Mouse (Mus musculus) limb, embryonic 12.5 days (tissue): ENCODE results near the gene Rln3. TPM values are rescaled to one million over a fixed set of nuclear protein-coding genes. Genes with fewer than 3 reads are reported as not detected.

Source experiments
- ATAC-seq: fragments of 200-750 bp; cut with Nextera tagmentation; 2 replicates; pipeline ENCODE4 v1.8.0; 2017; ENCODE audit warnings: low read depth, moderate TSS enrichment; ENCODE audit not compliant: insufficient number of reproducible peaks, insufficient read depth, low FRiP score, low TSS enrichment
- H3K27ac ChIP-seq: fragments of 300-500 bp; sonication (generic); 2 replicates; pipeline ENCODE4 v1.5.1; 2016; ENCODE audit warnings: mild to moderate bottlenecking, moderate library complexity
- H3K27me3 ChIP-seq: fragments of 300-500 bp; sonication (generic); 2 replicates; pipeline ENCODE4 v1.6.1; 2016; ENCODE audit warnings: mild to moderate bottlenecking, moderate library complexity
- H3K36me3 ChIP-seq: fragments of 300-500 bp; sonication (generic); 2 replicates; pipeline ENCODE4 v1.6.1; 2016; ENCODE audit warnings: mild to moderate bottlenecking, moderate library complexity
- H3K4me1 ChIP-seq: fragments of 300-500 bp; sonication (generic); replicated peaks from 2 replicates; pipeline ENCODE4 v1.6.1; 2016
- H3K4me2 ChIP-seq: fragments of 300-500 bp; sonication (generic); 2 replicates; pipeline ENCODE4 v1.6.1; 2016; ENCODE audit warnings: mild to moderate bottlenecking, moderate library complexity
- H3K4me3 ChIP-seq: fragments of 300-500 bp; sonication (generic); replicated peaks from 2 replicates; pipeline ENCODE4 v1.5.1; 2016; ENCODE audit warnings: mild to moderate bottlenecking
- H3K9ac ChIP-seq: fragments of 300-500 bp; sonication (generic); replicated peaks from 2 replicates; pipeline ENCODE4 v1.6.1; 2016; ENCODE audit warnings: mild to moderate bottlenecking, moderate library complexity
- H3K9me3 ChIP-seq: fragments of 300-500 bp; sonication (generic); 2 replicates; pipeline ENCODE4 v1.6.1; 2016; ENCODE audit warnings: mild to moderate bottlenecking, moderate library complexity
- WGBS: fragments of 180-500 bp; shearing (Covaris S2); methylation state at CpG from one replicate; pipeline ENCODE4 v1.1.7; 2016; 5-methylcytosine and 5-hydroxymethylcytosine counted together
- polyA plus RNA-seq: library from polyadenylated mRNA; unstranded; fragments of >200 nt; fragmentation: Nextera tagmentation; extraction: Ambion mirVana; gene quantifications from 2 replicates; pipeline ENCODE4 v1.2.1, GENCODE M21; 2016

Gene Rln3
- polyA plus RNA-seq, 1 experiment from 2014 or later, result not detected

DNA sequence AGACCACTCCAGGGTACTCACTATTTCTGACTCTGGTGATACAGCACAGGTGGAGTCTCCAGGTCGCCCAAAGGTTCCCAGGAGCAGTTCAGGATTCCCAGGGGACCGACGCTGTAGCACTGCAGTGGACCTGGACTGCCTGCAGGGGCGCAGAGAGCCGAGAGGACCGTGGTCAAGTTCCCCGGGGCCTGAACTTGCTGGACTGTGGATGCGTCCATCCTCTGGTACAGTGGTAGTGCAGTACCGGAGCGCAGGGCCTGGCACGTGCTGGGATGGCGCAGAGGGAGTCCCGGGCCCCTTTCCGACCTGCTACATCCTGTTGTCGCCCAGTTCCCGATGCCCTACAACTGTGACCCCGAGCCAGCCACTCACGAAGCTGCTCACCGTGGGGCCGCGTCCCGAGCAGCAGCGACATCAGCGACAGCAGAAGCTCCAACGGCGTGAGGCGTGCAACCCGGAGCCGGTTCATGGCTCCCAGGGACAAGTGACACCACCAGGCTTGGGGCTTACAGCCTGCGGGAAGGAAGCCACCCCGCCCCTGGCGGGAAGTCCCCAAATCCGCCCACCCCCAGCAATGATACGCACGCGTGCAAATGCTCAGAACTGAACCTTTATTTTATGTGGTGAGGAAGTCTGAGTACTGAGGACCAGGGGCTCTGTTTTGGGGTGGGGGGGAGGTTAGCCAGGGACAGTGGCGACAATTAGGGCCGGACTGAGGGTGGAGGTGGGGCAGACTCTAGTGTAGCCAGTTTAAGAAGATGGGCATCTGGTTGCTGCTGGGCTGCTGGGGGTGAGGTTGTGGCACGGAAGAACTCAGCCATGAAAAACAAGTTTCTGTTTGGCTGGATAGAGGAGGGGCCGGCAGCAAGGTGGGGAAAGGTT is 2.5 kb downstream of the Rln3 start, which contains the start of gene Il27ra:
Il27ra (minus strand) TSS at position 524 of the 882 bp plus-strand sequence.
- WGBS, result 4% methylated on average over 40 of the region's 40 CpGs
- Histone ChIP-seq H3K4me1 (peaks cover 12% of the 10 kb centered on the region), H3K4me2 (peak within 1 kb of the TSS; percentile 75), H3K4me3 (peak within 1 kb of the TSS; percentile 40), H3K27me3 (peaks cover 84% of the 10 kb centered on the region), H3K9me3 (no peaks in the 10 kb centered on the region), H3K36me3 (no peaks in the 10 kb centered on the region), H3K9ac (peak within 1 kb of the TSS; percentile 42), H3K27ac (no peak within 1 kb of the TSS)
- no peak for ATAC-seq

DNA sequence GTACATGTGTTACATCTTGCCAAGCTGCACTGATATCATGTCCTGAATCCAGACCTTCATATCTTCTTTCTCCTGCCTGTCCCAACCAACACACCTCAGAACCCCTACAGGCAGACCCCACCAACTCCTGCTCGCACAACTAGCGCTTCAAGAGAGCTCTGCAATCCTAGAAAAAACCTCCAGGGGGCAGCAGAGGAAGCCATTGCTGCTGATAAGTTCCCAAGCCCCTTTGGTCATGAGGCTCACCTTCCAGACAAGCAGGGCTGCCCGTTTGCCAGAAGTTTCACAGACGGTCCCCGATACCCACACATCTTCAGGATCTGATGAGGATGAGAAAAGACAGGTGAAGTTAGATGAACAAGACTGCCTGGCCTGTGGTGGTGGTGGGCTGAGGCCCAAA is 5.8 kb downstream of the Rln3 start:
- no peak overlapping the region for H3K4me3 ChIP-seq
- no peak overlapping the region for H3K27ac ChIP-seq
- H3K36me3 ChIP-seq, result no peaks in the 10 kb centered on the region
- H3K9me3 ChIP-seq, result no peaks in the 10 kb centered on the region
- ATAC-seq, result no peak
- H3K27me3 ChIP-seq, result peaks cover 68% of the 10 kb centered on the region
- H3K4me2 ChIP-seq, result no peak overlapping the region
- H3K4me1 ChIP-seq, result peaks cover 12% of the 10 kb centered on the region
- peak overlapping the region; percentile 12; the same call in 1 of the 2 replicates for H3K9ac ChIP-seq
- WGBS, result 7% methylated on average over 5 of the region's 5 CpGs

DNA sequence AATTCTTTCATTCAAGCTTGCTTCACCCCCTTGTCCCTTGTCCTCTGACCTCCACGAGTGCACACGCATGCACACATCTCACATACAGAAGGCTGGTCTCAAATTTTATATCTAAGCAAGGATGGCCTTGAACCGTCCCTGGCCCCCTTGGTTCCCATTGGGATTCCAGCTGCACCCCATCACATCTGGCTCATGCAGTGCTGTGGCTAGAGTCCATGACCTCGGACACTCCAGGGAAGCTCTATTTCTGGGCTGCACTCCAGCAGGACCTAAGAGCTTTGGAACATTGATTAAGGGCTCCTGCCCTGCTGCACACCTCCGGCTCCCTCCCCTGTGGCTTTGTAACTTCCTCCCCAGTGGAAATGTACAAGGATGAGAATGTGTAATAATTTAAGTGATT is 6.8 kb downstream of the Rln3 start:
- H3K4me2 ChIP-seq, result no peak overlapping the region
- H3K4me3 ChIP-seq, result no peak overlapping the region
- WGBS, result 76% methylated on average over 5 of the region's 5 CpGs
- peaks cover 58% of the 10 kb centered on the region for H3K27me3 ChIP-seq
- H3K9me3 ChIP-seq, result no peaks in the 10 kb centered on the region
- ATAC-seq, result no peak
- H3K36me3 ChIP-seq, result no peaks in the 10 kb centered on the region
- H3K4me1 ChIP-seq, result peaks cover 12% of the 10 kb centered on the region
- no peak overlapping the region for H3K27ac ChIP-seq
- no peak overlapping the region for H3K9ac ChIP-seq

DNA sequence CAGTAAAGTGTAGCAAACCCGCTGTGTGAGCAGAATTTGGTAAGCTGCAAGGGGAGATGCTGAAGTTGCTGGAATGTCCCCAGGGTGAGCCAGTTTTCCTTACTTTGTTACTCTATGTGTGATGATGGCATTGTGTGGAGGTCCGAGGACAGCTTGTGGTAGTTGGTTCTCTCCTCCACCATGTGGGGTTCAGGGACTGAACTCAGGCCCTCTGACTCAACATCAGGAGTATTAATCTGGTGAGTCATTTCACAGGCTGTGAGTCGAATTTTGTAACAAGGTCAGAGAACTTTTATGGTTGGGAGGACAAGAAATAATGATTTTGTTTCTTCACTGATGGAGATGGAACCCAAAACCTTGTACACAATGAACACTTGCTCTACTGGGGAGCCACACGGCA is 12.0 kb downstream of the Rln3 start:
- no peak for ATAC-seq
- Histone ChIP-seq H3K9ac (no peak overlapping the region), H3K27me3 (peaks cover 26% of the 10 kb centered on the region), H3K27ac (no peak overlapping the region), H3K4me2 (no peak overlapping the region), H3K4me1 (no peaks in the 10 kb centered on the region), H3K9me3 (no peaks in the 10 kb centered on the region), H3K4me3 (no peak overlapping the region), H3K36me3 (no peaks in the 10 kb centered on the region)
- WGBS, result 76% methylated on average over 4 of the region's 4 CpGs

DNA sequence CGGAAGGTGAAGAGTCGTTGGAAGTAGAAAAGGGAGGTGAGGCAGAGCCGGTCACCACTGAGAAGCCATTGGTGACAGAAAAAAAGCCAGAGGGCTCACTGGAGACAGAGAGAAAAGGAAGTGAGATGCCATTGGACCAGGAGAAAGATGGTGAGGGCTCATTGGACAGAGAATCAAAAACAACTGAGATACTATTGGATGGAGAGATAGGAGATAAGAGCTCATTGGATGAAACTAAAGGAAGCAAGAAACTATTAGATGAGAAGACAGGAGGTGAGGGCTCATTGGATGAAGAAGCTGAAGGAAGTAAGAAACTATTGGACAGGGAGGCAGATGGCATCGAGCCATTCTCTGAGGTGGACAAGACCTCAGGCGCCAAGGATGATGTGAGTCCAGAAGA is 15.5 kb downstream of the Rln3 start:
- H3K9me3 ChIP-seq, result no peaks in the 10 kb centered on the region
- H3K27me3 ChIP-seq, result peaks cover 50% of the 10 kb centered on the region
- WGBS, result 88% methylated on average over 5 of the region's 5 CpGs
- H3K27ac ChIP-seq, result no peak overlapping the region
- no peak overlapping the region for H3K4me3 ChIP-seq
- no peak overlapping the region for H3K9ac ChIP-seq
- 0 out of 2 replicates have a peak, but pooled peaks cover 9% of the 10 kb centered on the region for H3K4me1 ChIP-seq
- no peaks in the 10 kb centered on the region for H3K36me3 ChIP-seq
- no peak overlapping the region for H3K4me2 ChIP-seq
- ATAC-seq, result no peak

DNA sequence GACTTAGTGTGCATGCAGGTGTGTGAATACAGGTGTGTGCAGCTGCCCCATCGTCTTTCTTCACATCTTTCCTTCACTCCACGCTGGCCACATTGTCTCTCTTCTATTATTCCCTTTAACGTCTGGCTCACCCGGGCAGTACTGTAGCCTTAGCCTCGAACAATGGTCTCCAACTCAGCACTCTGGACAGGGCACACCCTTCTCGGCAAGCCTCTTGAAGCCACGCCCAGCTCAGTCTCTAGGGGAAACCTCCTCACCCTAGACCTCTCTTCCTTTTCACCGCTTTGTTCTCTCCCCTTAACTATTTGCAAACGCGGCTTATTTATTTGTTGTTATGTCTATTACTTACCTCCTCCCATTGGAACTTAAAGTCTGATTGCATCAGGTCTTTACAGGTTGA is 17.4 kb downstream of the Rln3 start:
- no peak overlapping the region for H3K27ac ChIP-seq
- H3K36me3 ChIP-seq, result no peaks in the 10 kb centered on the region
- no peak overlapping the region for H3K4me2 ChIP-seq
- H3K9me3 ChIP-seq, result no peaks in the 10 kb centered on the region
- no peak overlapping the region for H3K9ac ChIP-seq
- H3K4me1 ChIP-seq, result 0 out of 2 replicates have a peak, but pooled peaks cover 16% of the 10 kb centered on the region
- 10% methylated on average over 10 of the region's 10 CpGs for WGBS
- no peak for ATAC-seq
- H3K4me3 ChIP-seq, result no peak overlapping the region
- H3K27me3 ChIP-seq, result peaks cover 65% of the 10 kb centered on the region

DNA sequence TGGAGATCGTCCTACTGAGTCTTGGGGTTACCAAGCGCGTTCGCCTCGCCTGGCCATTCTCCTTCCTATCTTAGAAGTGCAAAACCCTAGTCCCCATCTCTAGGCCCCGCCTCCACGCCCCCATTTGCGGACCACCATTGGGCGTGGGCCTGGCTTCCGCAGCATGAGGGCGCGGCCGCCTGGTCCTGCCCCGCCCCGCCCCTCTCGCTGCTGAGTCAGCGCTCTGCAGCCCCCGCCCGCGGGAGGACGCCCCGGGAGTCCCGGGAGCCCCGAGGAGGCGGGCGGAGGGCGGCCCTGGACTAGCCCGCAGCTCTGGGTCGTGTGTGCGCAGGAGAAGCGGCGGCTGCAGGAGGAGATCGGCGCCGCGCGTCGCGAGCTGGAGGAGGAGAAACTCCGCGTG is 18.9 kb downstream of the Rln3 start:
- Histone ChIP-seq H3K4me2 (peak overlapping the region; percentile 83), H3K4me3 (peak overlapping the region; percentile 52), H3K36me3 (no peaks in the 10 kb centered on the region), H3K27ac (0 out of 2 replicates have a peak overlapping the region, but pooled peaks have one; percentile 23), H3K9me3 (no peaks in the 10 kb centered on the region), H3K4me1 (0 out of 2 replicates have a peak, but pooled peaks cover 22% of the 10 kb centered on the region), H3K9ac (peak overlapping the region; percentile 58), H3K27me3 (peaks cover 81% of the 10 kb centered on the region)
- peak; percentile 53 for ATAC-seq
- WGBS, result under 1% methylated on average over 41 of the region's 41 CpGs

DNA sequence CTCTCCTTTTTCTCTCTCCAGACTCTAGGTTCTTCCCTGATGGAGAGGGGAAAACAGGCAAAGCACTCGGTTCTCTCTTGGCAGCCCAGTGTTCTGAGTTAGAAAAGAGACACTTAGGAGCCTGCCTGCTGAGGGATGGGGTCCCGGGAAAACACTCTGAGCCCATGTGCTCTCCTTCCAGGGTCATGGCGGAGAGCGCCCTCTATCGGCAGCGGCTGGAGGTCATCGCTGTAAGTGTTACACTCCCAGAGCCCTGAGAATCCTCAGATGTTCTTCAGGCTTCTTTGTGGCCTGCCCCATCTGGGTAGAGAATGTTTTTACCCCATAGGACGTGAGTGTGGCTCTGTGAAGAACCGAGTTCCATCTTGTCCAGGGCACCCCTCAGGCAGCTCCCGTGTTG is 20.6 kb downstream of the Rln3 start:
- Histone ChIP-seq H3K4me1 (0 out of 2 replicates have a peak, but pooled peaks cover 22% of the 10 kb centered on the region), H3K9ac (no peak overlapping the region), H3K27ac (no peak overlapping the region), H3K4me2 (no peak overlapping the region), H3K4me3 (no peak overlapping the region), H3K27me3 (peaks cover 94% of the 10 kb centered on the region), H3K36me3 (no peaks in the 10 kb centered on the region), H3K9me3 (no peaks in the 10 kb centered on the region)
- 11% methylated on average over 10 of the region's 10 CpGs for WGBS
- ATAC-seq, result no peak

DNA sequence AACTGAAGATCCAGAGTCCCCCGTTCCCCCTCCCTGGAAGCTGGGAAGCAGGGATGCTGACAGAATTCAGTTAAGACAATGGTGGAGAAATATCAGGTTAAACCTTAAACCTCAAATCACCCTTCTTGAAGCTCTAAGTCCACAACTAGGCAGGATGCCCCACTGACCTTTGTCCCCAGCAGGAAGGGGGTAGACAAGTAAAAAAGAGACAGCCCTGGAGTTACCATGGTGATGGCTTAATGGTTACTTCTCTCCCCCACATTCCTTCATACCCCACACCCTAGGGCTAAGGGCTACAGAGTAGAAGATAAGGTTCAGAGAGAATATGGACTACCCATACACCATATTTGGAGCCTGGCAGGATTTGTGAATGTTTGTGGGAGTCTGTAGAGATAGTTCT is 21.2 kb downstream of the Rln3 start:
- H3K36me3 ChIP-seq, result no peaks in the 10 kb centered on the region
- 0 out of 2 replicates have a peak, but pooled peaks cover 22% of the 10 kb centered on the region for H3K4me1 ChIP-seq
- H3K4me2 ChIP-seq, result no peak overlapping the region
- H3K27me3 ChIP-seq, result peaks cover 88% of the 10 kb centered on the region
- H3K27ac ChIP-seq, result no peak overlapping the region
- no peak overlapping the region for H3K9ac ChIP-seq
- WGBS, result 73% methylated on average over 1 of the region's 1 CpGs
- H3K4me3 ChIP-seq, result no peak overlapping the region
- H3K9me3 ChIP-seq, result no peaks in the 10 kb centered on the region
- ATAC-seq, result no peak

DNA sequence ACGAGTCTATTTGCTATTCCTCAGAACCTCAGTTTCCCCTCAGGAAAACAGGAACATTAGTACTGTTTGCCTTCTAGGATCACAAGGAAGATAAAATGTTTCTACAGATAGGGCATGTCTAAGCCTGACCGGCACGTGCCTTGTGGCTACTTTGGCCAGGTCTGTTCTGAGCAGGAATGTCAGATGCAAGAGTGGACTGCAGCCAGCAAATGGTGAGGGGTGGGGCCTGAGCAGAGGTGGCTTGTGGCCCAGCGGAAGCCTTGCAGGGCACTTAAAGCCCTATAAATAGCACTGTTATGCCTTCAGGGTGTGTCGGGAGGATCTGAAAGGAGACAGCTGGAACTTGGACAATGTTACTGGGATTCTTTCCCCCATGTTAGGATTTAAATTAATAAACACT is 21.7 kb downstream of the Rln3 start:
- Histone ChIP-seq H3K4me2 (no peak overlapping the region), H3K4me1 (0 out of 2 replicates have a peak, but pooled peaks cover 22% of the 10 kb centered on the region), H3K9me3 (no peaks in the 10 kb centered on the region), H3K4me3 (no peak overlapping the region), H3K9ac (no peak overlapping the region), H3K36me3 (no peaks in the 10 kb centered on the region), H3K27ac (no peak overlapping the region), H3K27me3 (peaks cover 83% of the 10 kb centered on the region)
- WGBS, result 15% methylated on average over 5 of the region's 5 CpGs
- no peak for ATAC-seq

DNA sequence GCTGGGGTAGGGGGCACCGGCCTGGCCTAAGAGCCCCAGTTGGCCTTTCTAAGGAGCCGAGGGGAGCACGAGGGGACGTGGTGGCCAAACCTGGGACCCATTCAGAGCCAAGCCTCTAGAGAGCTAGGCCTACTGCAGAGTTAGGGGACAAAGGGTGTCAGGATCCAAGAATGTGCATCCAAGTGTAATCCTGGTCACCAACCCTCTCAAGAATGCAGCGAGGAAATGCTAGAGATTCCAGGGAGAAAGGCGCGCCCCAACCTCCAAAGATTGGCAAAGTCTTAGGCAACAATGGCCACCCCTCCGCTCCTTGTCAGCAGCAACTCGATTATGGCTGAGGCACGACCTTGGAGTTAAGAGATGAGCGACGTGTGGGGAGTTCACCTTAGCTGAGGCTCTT is 23.2 kb downstream of the Rln3 start:
- no peak overlapping the region for H3K27ac ChIP-seq
- H3K4me1 ChIP-seq, result 0 out of 2 replicates have a peak, but pooled peaks cover 21% of the 10 kb centered on the region
- H3K27me3 ChIP-seq, result peaks cover 68% of the 10 kb centered on the region
- WGBS, result 49% methylated on average over 12 of the region's 12 CpGs
- peak overlapping the region; percentile 18 for H3K4me2 ChIP-seq
- no peaks in the 10 kb centered on the region for H3K36me3 ChIP-seq
- no peak overlapping the region for H3K9ac ChIP-seq
- H3K9me3 ChIP-seq, result no peaks in the 10 kb centered on the region
- no peak overlapping the region for H3K4me3 ChIP-seq
- no peak for ATAC-seq
